Mouse (Mus musculus) midbrain, embryonic 14.5 days (tissue): ENCODE measurements around the gene Smyd5. TPM values are rescaled to one million over a fixed set of nuclear protein-coding genes. Genes with fewer than 3 reads are reported as not detected.

Experiments
- ATAC-seq: fragments of 200-750 bp; cut with Nextera tagmentation; 2 replicates; pipeline ENCODE4 v1.8.0; 2017; ENCODE audit warnings: moderate number of reproducible peaks, moderate library complexity; ENCODE audit not compliant: low FRiP score, low TSS enrichment
- DNase-seq: peaks from one replicate; pipeline ENCODE4 v3.0.0-alpha.2; 2015
- H3K27ac ChIP-seq: fragments of 300-500 bp; sonication (generic); replicated peaks from 2 replicates; pipeline ENCODE4 v1.5.1; 2014; ENCODE audit warnings: mild to moderate bottlenecking, low read depth, low read length, moderate library complexity
- H3K27me3 ChIP-seq: fragments of 300-500 bp; sonication (generic); 2 replicates; pipeline ENCODE4 v1.6.1; 2014; ENCODE audit warnings: low read length, control low read depth, mixed read lengths; ENCODE audit not compliant: control insufficient read depth, insufficient read depth
- H3K36me3 ChIP-seq: fragments of 300-500 bp; sonication (generic); 2 replicates; pipeline ENCODE4 v1.6.1; 2014; ENCODE audit warnings: low read length, control low read depth; ENCODE audit not compliant: control insufficient read depth, insufficient read depth
- H3K4me1 ChIP-seq: fragments of 300-500 bp; sonication (generic); 2 replicates; pipeline ENCODE4 v1.6.1; 2014; ENCODE audit warnings: mild to moderate bottlenecking, antibody characterized with exemption, low read length, control low read depth; ENCODE audit not compliant: control insufficient read depth, insufficient read depth
- H3K4me2 ChIP-seq: fragments of 300-500 bp; sonication (generic); 2 replicates; pipeline ENCODE4 v1.6.1; 2014; ENCODE audit warnings: mild to moderate bottlenecking, low read length, moderate library complexity
- H3K4me3 ChIP-seq: fragments of 300-500 bp; sonication (generic); replicated peaks from 2 replicates; pipeline ENCODE4 v1.5.1; 2014; ENCODE audit warnings: low read depth, low read length
- H3K9ac ChIP-seq: fragments of 300-500 bp; sonication (generic); replicated peaks from 2 replicates; pipeline ENCODE4 v1.6.1; 2014; ENCODE audit warnings: mild to moderate bottlenecking, low read length, moderate library complexity
- H3K9me3 ChIP-seq: fragments of 300-500 bp; sonication (generic); 2 replicates; pipeline ENCODE4 v1.6.1; 2016; ENCODE audit warnings: low read length, control low read depth, mixed read lengths; ENCODE audit not compliant: control insufficient read depth
- WGBS: fragments of 180-500 bp; shearing (Covaris S2); extraction: QIAGEN DNeasy Blood & Tissue Kit; methylation state at CpG from one replicate; pipeline ENCODE4 v1.1.7; 2014; 5-methylcytosine and 5-hydroxymethylcytosine counted together
- polyA plus RNA-seq: library from polyadenylated mRNA; unstranded; fragments of >200 nt; fragmentation: Nextera tagmentation; extraction: Ambion mirVana; gene quantifications from 2 replicates; pipeline ENCODE4 v1.2.1, GENCODE M21; 2014

The Smyd5 gene
- polyA plus RNA-seq, 1 experiment from 2014 or later = 54.0 TPM

DNA sequence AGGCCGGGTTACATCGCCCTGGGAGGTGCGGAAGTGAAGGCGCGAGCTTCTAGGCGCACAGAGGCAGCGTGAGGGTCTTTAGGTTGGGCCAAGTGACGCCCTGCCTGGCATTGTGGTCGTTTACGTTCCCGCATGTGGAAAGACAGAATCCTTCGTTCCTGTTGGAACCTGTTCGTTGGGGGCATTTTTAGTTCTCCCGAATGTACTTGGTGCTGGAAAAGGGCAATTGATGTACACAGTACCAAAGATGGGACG lies 20.5 kb downstream of the Smyd5 start:
- Histone ChIP-seq H3K9me3 (no peaks in the 10 kb centered on the region), H3K4me1 (peaks cover 24% of the 10 kb centered on the region), H3K9ac (peak overlapping the region; percentile 80), H3K4me3 (peak overlapping the region; percentile 56), H3K27me3 (no peaks in the 10 kb centered on the region), H3K4me2 (peak overlapping the region; percentile 83), H3K36me3 (no peaks in the 10 kb centered on the region), H3K27ac (peak overlapping the region; percentile 92)
- ATAC-seq (no peak), DNase-seq (no peak)
- WGBS = under 1% methylated on average over 15 of the region's 15 CpGs

GRCm38 (mm10) chr6:85452816-85453215 lies 21.0 kb downstream of the Smyd5 start:
- no peaks in the 10 kb centered on the region for H3K9me3 ChIP-seq
- no peaks in the 10 kb centered on the region for H3K36me3 ChIP-seq
- H3K4me1 ChIP-seq = peaks cover 24% of the 10 kb centered on the region
- H3K4me3 ChIP-seq = peak overlapping the region; percentile 56
- 11% methylated on average over 7 of the region's 7 CpGs for WGBS
- H3K27me3 ChIP-seq = no peaks in the 10 kb centered on the region
- H3K4me2 ChIP-seq = peak overlapping the region; percentile 83
- H3K9ac ChIP-seq = peak overlapping the region; percentile 80
- DNase-seq (no peak), ATAC-seq (no peak)
- peak overlapping the region; percentile 92 for H3K27ac ChIP-seq

- no peak overlapping the region for H3K4me2 ChIP-seq
- DNase-seq (no peak), ATAC-seq (no peak)
- H3K27me3 ChIP-seq = no peaks in the 10 kb centered on the region
- no peak overlapping the region for H3K9ac ChIP-seq
- peaks cover 57% of the 10 kb centered on the region for H3K36me3 ChIP-seq
- H3K4me3 ChIP-seq = no peak overlapping the region
- H3K4me1 ChIP-seq = peaks cover 5% of the 10 kb centered on the region; the same call in 1 of the 2 replicates
- WGBS = 90% methylated on average over 2 of the region's 2 CpGs
- H3K9me3 ChIP-seq = no peaks in the 10 kb centered on the region
- H3K27ac ChIP-seq = no peak overlapping the region
Measured at GRCm38 (mm10) chr6:85459621-85460020, 27.8 kb downstream of the Smyd5 start.

GRCm38 (mm10) chr6:85465381-85465780 lies 33.6 kb downstream of the Smyd5 start:
- no peak overlapping the region for H3K4me3 ChIP-seq
- no peak overlapping the region for H3K9ac ChIP-seq
- H3K4me1 ChIP-seq = no peaks in the 10 kb centered on the region
- ATAC-seq (no peak), DNase-seq (peak; percentile 69)
- H3K36me3 ChIP-seq = peaks cover 99% of the 10 kb centered on the region
- no peaks in the 10 kb centered on the region for H3K9me3 ChIP-seq
- H3K4me2 ChIP-seq = no peak overlapping the region
- H3K27me3 ChIP-seq = no peaks in the 10 kb centered on the region
- no peak overlapping the region for H3K27ac ChIP-seq

GRCm38 (mm10) chr6:85469660-85470430 lies 38.1 kb downstream of the Smyd5 start:
- H3K9me3 ChIP-seq = no peaks in the 10 kb centered on the region
- WGBS = 83% methylated on average over 5 of the region's 5 CpGs
- no peak overlapping the region for H3K4me3 ChIP-seq
- no peaks in the 10 kb centered on the region for H3K27me3 ChIP-seq
- H3K27ac ChIP-seq = no peak overlapping the region
- H3K9ac ChIP-seq = no peak overlapping the region
- DNase-seq (no peak), ATAC-seq (no peak)
- H3K4me1 ChIP-seq = no peaks in the 10 kb centered on the region
- H3K36me3 ChIP-seq = peaks cover 75% of the 10 kb centered on the region
- no peak overlapping the region for H3K4me2 ChIP-seq

DNA sequence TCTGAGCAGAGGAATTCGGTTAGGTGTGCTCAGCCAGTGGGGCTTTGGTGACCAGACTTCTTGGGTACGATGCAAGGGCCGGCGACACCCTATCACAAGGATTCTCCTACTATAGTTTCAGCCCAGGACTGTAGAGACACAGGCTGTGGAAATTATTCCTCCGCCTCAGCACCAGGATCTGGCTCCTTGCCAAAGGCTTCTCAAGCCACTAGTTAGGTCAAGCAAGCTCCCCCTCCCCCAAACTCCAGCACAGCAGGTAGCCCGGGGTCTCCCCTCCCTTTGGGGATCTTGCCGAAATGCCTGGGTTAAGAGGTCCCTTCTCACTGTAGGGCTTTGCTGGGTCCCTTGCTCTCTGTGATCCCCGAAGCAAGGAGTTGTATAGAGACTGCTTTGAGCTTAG lies 40.2 kb downstream of the Smyd5 start:
- Histone ChIP-seq H3K36me3 (peaks cover 60% of the 10 kb centered on the region), H3K4me1 (no peaks in the 10 kb centered on the region), H3K9ac (no peak overlapping the region)

DNA sequence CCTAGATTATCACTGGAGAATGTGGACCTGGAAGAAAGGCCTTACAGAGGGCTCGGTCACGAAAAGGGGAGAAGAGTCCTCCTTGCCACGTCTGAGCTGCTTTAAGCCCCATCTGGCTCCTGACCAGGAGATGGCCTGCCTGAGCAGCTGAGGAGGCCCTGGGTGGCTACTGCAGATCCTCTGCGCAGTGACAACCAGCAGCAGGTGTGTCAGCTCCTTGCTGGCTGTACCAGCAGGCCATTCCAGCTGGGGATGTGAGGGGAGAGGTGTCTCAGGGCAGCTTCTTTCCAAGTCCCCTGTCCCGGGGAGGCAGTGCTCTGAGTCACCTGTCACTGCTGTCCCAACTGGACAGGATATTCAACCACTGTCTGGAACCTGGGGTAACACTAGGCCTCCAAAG lies 40.8 kb downstream of the Smyd5 start:
- WGBS = 49% methylated on average over 5 of the region's 5 CpGs
- Histone ChIP-seq H3K9me3 (no peaks in the 10 kb centered on the region), H3K4me3 (no peak overlapping the region), H3K36me3 (peaks cover 55% of the 10 kb centered on the region), H3K9ac (no peak overlapping the region), H3K4me1 (no peaks in the 10 kb centered on the region), H3K27me3 (no peaks in the 10 kb centered on the region), H3K27ac (no peak overlapping the region), H3K4me2 (no peak overlapping the region)
- DNase-seq (no peak), ATAC-seq (no peak)

More for the DNA sequence above, 40.2 kb downstream of the Smyd5 start:
- no peak overlapping the region for H3K4me3 ChIP-seq
- H3K4me2 ChIP-seq = no peak overlapping the region
- WGBS = 54% methylated on average over 8 of the region's 8 CpGs
- no peaks in the 10 kb centered on the region for H3K9me3 ChIP-seq
- ATAC-seq (no peak), DNase-seq (peak; percentile 45)
- no peaks in the 10 kb centered on the region for H3K27me3 ChIP-seq
- H3K27ac ChIP-seq = no peak overlapping the region

- Histone ChIP-seq H3K36me3 (peaks cover 41% of the 10 kb centered on the region), H3K27me3 (no peaks in the 10 kb centered on the region), H3K4me2 (no peak overlapping the region), H3K9me3 (no peaks in the 10 kb centered on the region), H3K4me1 (no peaks in the 10 kb centered on the region), H3K27ac (no peak overlapping the region), H3K4me3 (no peak overlapping the region), H3K9ac (no peak overlapping the region)
- no peak for DNase-seq
- ATAC-seq = no peak
- 92% methylated on average over 3 of the region's 3 CpGs for WGBS
Measured at GRCm38 (mm10) chr6:85475581-85475980, 43.8 kb downstream of the Smyd5 start.

GRCm38 (mm10) chr6:85477366-85477917 lies 45.7 kb downstream of the Smyd5 start:
- Histone ChIP-seq H3K9ac (no peak overlapping the region), H3K36me3 (peaks cover 43% of the 10 kb centered on the region), H3K27me3 (0 out of 2 replicates have a peak, but pooled peaks cover 3% of the 10 kb centered on the region), H3K27ac (no peak overlapping the region), H3K4me3 (no peak overlapping the region), H3K4me1 (no peaks in the 10 kb centered on the region), H3K9me3 (no peaks in the 10 kb centered on the region), H3K4me2 (no peak overlapping the region)
- 47% methylated on average over 10 of the region's 10 CpGs for WGBS
- peak; percentile 63; the same call in 1 of the 2 replicates for ATAC-seq
- DNase-seq = peak; percentile 39
